Mouse (Mus musculus): ENCODE data around the gene Cyp39a1. TPM values are rescaled to one million over a fixed set of nuclear protein-coding genes. Genes with fewer than 3 reads are reported as not detected.
A peak's percentile ranks its signal among the peaks of the same experiment; 100 is the strongest.

Gene Cyp39a1
- polyA plus RNA-seq, 1 experiment from 2014 or later = 31.4 TPM

- Histone ChIP-seq H3K4me1 (no peaks in the 10 kb centered on the region), H3K27ac (replicated peaks) (no peak overlapping the region), H3K27me3 (no peaks in the 10 kb centered on the region), H3K9ac (replicated peaks) (no peak overlapping the region), H3K9me3 (no peaks in the 10 kb centered on the region), H3K36me3 (0 out of 2 replicates have a peak, but pooled peaks cover 4% of the 10 kb centered on the region), H3K4me3 (no peak overlapping the region), H3K4me2 (replicated peaks) (peak overlapping the region; percentile 31)
- ATAC-seq (ENCODE audit: low FRiP score, low read depth) = peak; percentile 74
- 46% methylated on average over 14 of the region's 14 CpGs for WGBS
These were observed 31.9 kb downstream of the Cyp39a1 start for GRCm38 (mm10) chr17:43698997-43699649.

GRCm38 (mm10) chr17:43701060-43701459, 33.8 kb downstream of the Cyp39a1 start:
- no peak overlapping the region for H3K9ac ChIP-seq (replicated peaks)
- no peaks in the 10 kb centered on the region for H3K4me1 ChIP-seq
- 0 out of 2 replicates have a peak, but pooled peaks cover 2% of the 10 kb centered on the region for H3K36me3 ChIP-seq
- H3K27me3 ChIP-seq = no peaks in the 10 kb centered on the region
- H3K4me3 ChIP-seq = no peak overlapping the region
- no peak for ATAC-seq (ENCODE audit: low FRiP score, low read depth)
- no peak overlapping the region for H3K4me2 ChIP-seq (replicated peaks)
- H3K27ac ChIP-seq (replicated peaks) = no peak overlapping the region
- 76% methylated on average over 6 of the region's 6 CpGs for WGBS
- no peaks in the 10 kb centered on the region for H3K9me3 ChIP-seq

DNA sequence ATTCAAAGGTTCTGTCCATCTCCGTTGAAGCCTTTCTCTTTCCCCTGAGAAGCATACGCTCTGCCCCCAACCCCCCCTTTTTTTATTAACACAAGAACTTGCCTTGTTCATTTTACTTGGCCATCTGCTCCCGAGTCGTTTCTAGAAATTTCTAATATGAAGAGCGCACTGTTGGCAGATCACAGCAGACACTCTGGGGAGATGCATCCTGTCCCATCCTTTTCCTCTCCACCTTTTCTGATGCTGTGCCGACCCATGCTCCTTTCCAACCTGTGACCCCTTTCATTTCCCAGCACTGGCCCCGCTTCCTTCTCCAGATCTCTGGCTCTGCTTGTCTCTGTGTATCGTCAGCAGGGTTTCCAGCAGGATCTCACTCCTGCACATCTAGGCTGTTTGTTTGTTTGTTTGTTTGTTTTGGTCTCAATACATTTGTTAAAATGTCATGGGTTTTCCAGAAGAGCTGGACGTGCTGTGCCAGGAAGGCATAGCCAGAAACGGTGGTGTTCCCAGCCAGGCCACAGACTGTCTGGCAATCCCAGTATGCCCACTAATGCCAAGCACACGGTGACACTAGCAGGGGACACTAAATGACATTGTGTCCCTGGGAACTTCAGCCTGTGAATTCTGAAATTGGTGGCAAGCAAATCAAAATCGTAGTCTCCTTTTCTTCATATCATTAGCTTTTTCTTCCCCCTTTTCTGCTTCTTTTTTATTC, 37.1 kb downstream of the Cyp39a1 start:
- 89% methylated on average over 12 of the region's 12 CpGs for WGBS
- Histone ChIP-seq H3K36me3 (no peaks in the 10 kb centered on the region), H3K4me3 (no peak overlapping the region), H3K4me1 (no peaks in the 10 kb centered on the region), H3K27ac (replicated peaks) (no peak overlapping the region), H3K9me3 (no peaks in the 10 kb centered on the region), H3K9ac (replicated peaks) (no peak overlapping the region), H3K27me3 (no peaks in the 10 kb centered on the region), H3K4me2 (replicated peaks) (no peak overlapping the region)
- ATAC-seq (ENCODE audit: low FRiP score, low read depth) = no peak

DNA sequence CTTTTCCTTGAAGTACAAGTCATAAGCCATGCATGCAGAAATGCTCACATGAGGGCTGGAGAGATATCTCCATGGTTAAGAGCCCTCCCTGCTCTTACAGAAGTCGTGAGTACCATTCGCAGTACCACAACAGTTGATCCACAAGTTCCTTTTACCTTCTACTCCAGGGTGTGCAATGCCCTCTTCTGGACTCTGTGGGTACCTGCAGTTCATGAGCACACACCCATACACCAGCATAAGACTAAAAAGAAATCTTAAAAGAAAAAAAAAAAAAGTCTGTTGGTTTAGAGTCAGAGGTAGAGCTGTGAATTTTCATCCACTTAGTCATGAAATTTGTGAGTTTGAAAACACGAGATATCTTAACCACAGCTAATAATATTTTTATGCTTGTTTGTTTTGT, 39.5 kb downstream of the Cyp39a1 start:
- no peaks in the 10 kb centered on the region for H3K36me3 ChIP-seq
- WGBS = 95% methylated on average over 3 of the region's 3 CpGs
- H3K4me1 ChIP-seq = no peaks in the 10 kb centered on the region
- ATAC-seq (ENCODE audit: low FRiP score, low read depth) = no peak
- no peak overlapping the region for H3K9ac ChIP-seq (replicated peaks)
- H3K9me3 ChIP-seq = no peaks in the 10 kb centered on the region
- H3K27ac ChIP-seq (replicated peaks) = no peak overlapping the region
- H3K27me3 ChIP-seq = no peaks in the 10 kb centered on the region
- H3K4me2 ChIP-seq (replicated peaks) = no peak overlapping the region
- no peak overlapping the region for H3K4me3 ChIP-seq

- ATAC-seq (ENCODE audit: low FRiP score, low read depth) = no peak
- Histone ChIP-seq H3K9me3 (no peaks in the 10 kb centered on the region), H3K27me3 (no peaks in the 10 kb centered on the region), H3K27ac (replicated peaks) (no peak overlapping the region), H3K4me3 (no peak overlapping the region), H3K4me2 (replicated peaks) (no peak overlapping the region), H3K9ac (replicated peaks) (no peak overlapping the region), H3K36me3 (no peaks in the 10 kb centered on the region), H3K4me1 (no peaks in the 10 kb centered on the region)
- WGBS = 88% methylated on average over 3 of the region's 3 CpGs
These were observed 40.0 kb downstream of the Cyp39a1 start for GRCm38 (mm10) chr17:43707254-43707653.

DNA sequence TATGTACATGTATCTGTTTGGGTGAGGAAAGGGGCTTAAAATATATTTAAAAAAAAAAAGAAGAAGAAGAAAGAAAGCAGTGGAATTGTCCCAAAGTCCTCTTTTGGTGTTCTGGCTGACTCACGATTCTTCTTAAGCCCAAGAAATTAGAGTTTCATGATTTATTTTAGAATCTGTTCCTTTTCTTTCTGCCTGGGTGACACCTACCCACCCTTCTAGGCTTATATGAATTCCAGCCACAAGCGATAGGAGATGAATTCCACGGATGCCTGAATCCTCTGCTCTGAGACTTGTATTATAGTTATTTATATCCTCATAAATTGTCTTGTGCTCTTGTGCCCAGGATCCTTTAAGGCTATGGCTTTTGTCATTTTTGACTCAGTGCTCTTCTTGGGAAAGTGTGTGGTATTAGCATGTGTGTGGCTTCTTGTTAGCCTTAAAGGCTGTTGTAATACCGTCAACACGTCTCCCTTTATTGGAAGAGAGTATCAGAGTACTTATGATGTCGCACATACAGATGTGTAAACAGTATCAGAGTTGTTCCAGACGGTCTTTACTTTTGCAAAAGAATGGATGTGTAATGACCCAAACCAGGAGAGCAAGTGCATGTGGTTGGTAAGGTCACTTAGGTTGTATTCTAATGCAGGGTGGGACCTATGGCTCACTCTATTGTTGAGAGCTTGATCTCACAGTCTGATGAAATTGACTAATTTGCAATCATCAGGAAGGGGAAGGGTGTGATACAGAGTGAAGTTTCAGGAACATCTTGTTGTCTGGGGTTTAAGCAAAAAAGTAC, 44.5 kb downstream of the Cyp39a1 start:
- H3K4me3 ChIP-seq = no peak overlapping the region
- 84% methylated on average over 7 of the region's 7 CpGs for WGBS
- no peak overlapping the region for H3K27ac ChIP-seq (replicated peaks)
- no peaks in the 10 kb centered on the region for H3K36me3 ChIP-seq
- H3K9me3 ChIP-seq = no peaks in the 10 kb centered on the region
- no peaks in the 10 kb centered on the region for H3K4me1 ChIP-seq
- no peak overlapping the region for H3K9ac ChIP-seq (replicated peaks)
- H3K27me3 ChIP-seq = no peaks in the 10 kb centered on the region
- H3K4me2 ChIP-seq (replicated peaks) = no peak overlapping the region
- no peak for ATAC-seq (ENCODE audit: low FRiP score, low read depth)

DNA sequence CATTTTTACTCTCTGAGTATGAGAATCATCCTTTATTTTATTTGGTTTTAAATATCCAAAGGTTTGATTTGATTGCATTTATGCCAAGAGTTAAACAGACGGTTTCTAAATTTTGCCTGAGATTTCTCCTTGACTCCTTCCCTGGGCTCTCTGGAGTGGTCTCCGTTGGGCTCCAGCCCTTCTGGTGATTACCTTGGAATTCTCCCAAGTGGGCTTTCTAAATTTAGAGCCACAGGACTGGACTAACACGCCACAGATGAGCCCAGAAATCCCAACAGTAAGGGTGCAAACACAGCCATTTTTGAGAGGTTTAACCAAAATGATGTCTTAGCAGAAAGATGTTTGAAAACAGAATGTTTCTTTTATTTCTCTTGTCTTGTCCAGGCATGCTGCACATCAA, 47.0 kb downstream of the Cyp39a1 start:
- Histone ChIP-seq H3K36me3 (no peaks in the 10 kb centered on the region), H3K4me1 (no peaks in the 10 kb centered on the region), H3K27ac (replicated peaks) (no peak overlapping the region), H3K4me3 (no peak overlapping the region), H3K9ac (replicated peaks) (no peak overlapping the region), H3K4me2 (replicated peaks) (no peak overlapping the region), H3K27me3 (no peaks in the 10 kb centered on the region), H3K9me3 (no peaks in the 10 kb centered on the region)
- 76% methylated on average over 3 of the region's 3 CpGs for WGBS
- no peak for ATAC-seq (ENCODE audit: low FRiP score, low read depth)

- Histone ChIP-seq H3K4me3 (no peak overlapping the region), H3K9ac (replicated peaks) (no peak overlapping the region), H3K27ac (replicated peaks) (no peak overlapping the region), H3K9me3 (no peaks in the 10 kb centered on the region), H3K27me3 (no peaks in the 10 kb centered on the region), H3K4me2 (replicated peaks) (no peak overlapping the region), H3K36me3 (no peaks in the 10 kb centered on the region), H3K4me1 (no peaks in the 10 kb centered on the region)
- ATAC-seq (ENCODE audit: low FRiP score, low read depth) = no peak
- WGBS = 75% methylated on average over 7 of the region's 7 CpGs
These were observed 49.4 kb downstream of the Cyp39a1 start for GRCm38 (mm10) chr17:43716601-43717000.

GRCm38 (mm10) chr17:43719401-43719800, 52.2 kb downstream of the Cyp39a1 start:
- Histone ChIP-seq H3K27ac (replicated peaks) (no peak overlapping the region), H3K9ac (replicated peaks) (no peak overlapping the region), H3K4me2 (replicated peaks) (no peak overlapping the region), H3K9me3 (no peaks in the 10 kb centered on the region), H3K36me3 (no peaks in the 10 kb centered on the region), H3K27me3 (no peaks in the 10 kb centered on the region), H3K4me3 (no peak overlapping the region), H3K4me1 (no peaks in the 10 kb centered on the region)
- no peak for ATAC-seq (ENCODE audit: low FRiP score, low read depth)
- WGBS = 93% methylated on average over 3 of the region's 3 CpGs

DNA sequence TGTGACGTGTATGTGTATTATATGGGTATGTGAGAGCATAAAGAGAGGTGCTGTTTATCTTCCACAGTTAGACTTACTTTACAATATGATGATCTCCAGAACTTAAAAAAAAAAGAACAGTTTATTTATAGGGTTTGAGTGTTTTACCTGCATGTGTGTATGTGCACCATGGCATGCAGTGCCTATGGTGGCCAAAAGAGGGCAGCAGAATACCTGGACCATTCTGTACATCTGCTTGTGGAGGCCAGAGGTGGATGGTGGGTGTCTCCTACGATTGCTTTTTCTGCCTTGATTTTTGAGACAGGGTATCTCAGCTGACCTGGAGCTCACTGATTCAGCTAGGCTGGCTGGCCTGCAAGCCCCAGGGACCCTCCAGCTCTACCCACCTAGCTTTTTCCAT, 57.3 kb downstream of the Cyp39a1 start:
- 94% methylated on average over 2 of the region's 2 CpGs for WGBS
- no peaks in the 10 kb centered on the region for H3K27me3 ChIP-seq
- H3K36me3 ChIP-seq = no peaks in the 10 kb centered on the region
- no peaks in the 10 kb centered on the region for H3K4me1 ChIP-seq
- no peak overlapping the region for H3K4me2 ChIP-seq (replicated peaks)
- H3K27ac ChIP-seq (replicated peaks) = no peak overlapping the region
- H3K4me3 ChIP-seq = no peak overlapping the region
- no peak for ATAC-seq (ENCODE audit: low FRiP score, low read depth)
- H3K9me3 ChIP-seq = no peaks in the 10 kb centered on the region
- no peak overlapping the region for H3K9ac ChIP-seq (replicated peaks)

GRCm38 (mm10) chr17:43731327-43731726, 64.1 kb downstream of the Cyp39a1 start:
- no peaks in the 10 kb centered on the region for H3K4me1 ChIP-seq
- H3K9me3 ChIP-seq = no peaks in the 10 kb centered on the region
- H3K36me3 ChIP-seq = no peaks in the 10 kb centered on the region
- no peaks in the 10 kb centered on the region for H3K27me3 ChIP-seq
- no peak for ATAC-seq (ENCODE audit: low FRiP score, low read depth)
- no peak overlapping the region for H3K27ac ChIP-seq (replicated peaks)
- H3K4me2 ChIP-seq (replicated peaks) = no peak overlapping the region
- no peak overlapping the region for H3K4me3 ChIP-seq
- no peak overlapping the region for H3K9ac ChIP-seq (replicated peaks)
- 89% methylated on average over 8 of the region's 8 CpGs for WGBS

DNA sequence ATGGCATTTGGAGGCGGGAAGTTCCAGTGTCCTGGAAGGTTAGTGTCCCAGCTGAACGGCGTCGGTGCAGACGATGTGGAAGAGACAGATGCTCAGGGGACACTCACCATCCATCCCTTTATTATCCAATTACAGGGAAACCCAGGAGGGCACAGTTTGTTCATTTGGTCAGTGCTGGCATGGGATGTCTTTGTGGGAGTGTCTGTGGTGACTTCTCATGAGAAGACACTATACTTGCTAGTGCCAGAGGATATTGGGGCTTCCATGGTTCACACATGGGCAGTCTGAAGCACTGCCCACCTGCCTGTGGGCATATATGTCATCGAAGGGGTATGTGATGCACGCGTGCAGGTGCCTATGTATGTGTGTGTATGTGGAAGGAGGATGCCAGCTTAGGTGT, 64.8 kb downstream of the Cyp39a1 start:
- H3K4me3 ChIP-seq = no peak overlapping the region
- no peak overlapping the region for H3K27ac ChIP-seq (replicated peaks)
- H3K27me3 ChIP-seq = no peaks in the 10 kb centered on the region
- WGBS = 97% methylated on average over 8 of the region's 8 CpGs
- H3K4me2 ChIP-seq (replicated peaks) = no peak overlapping the region
- no peak for ATAC-seq (ENCODE audit: low FRiP score, low read depth)
- no peaks in the 10 kb centered on the region for H3K36me3 ChIP-seq
- H3K4me1 ChIP-seq = no peaks in the 10 kb centered on the region
- no peak overlapping the region for H3K9ac ChIP-seq (replicated peaks)
- no peaks in the 10 kb centered on the region for H3K9me3 ChIP-seq

Data from midbrain, embryonic 12.5 days (tissue).